Mouse (Mus musculus): ENCODE results near the gene Zdbf2.

DNA sequence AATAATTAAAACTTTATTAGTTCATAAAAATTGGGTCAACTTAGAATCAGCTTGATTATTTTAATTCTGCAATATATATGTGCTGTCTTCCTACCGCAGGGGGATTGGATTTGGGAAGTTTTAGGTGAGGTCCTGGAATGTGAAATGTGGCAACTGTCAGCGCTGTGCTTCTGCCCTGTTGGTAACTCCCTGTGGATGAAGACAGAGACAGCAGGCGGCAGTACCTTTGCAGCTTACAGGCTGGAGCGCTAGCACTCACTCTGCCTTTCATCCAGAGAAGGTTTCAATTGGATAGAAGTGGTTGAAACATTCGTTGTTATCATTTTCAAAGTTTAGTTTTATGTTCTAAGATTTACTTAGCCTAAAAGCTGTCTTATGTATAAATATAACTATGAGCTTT lies 5.0 kb downstream of the Zdbf2 start:
- TF ChIP-seq USF1 (IDR thresholded peaks at IDR 0.05; ENCODE audit: low read depth) (no peak), MYOG (IDR thresholded peaks at IDR 0.05; ENCODE audit: control insufficient read depth in 1 of 3, insufficient read depth in 1 of 3, insufficient read length in 2 of 3, low read depth in 2 of 3) (no peak), POLR2AphosphoS2 (IDR thresholded peaks at IDR 0.05; ENCODE audit: insufficient read length, low read depth) (no peak), POLR2A (IDR thresholded peaks at IDR 0.05; ENCODE audit: insufficient read length, low read depth) (no peak), MAX (IDR thresholded peaks at IDR 0.05; ENCODE audit: low read depth) (no peak), CEBPB (IDR thresholded peaks at IDR 0.05; ENCODE audit: insufficient read depth, poor library complexity, severe bottlenecking) (no peak), TCF3 (IDR thresholded peaks at IDR 0.05; ENCODE audit: insufficient read length, low read depth) (no peak), REST (IDR thresholded peaks at IDR 0.05; ENCODE audit: insufficient read depth, insufficient read length) (no peak), E2F4 (IDR thresholded peaks at IDR 0.05; ENCODE audit: insufficient read depth) (no peak), MYOD1 (IDR thresholded peaks at IDR 0.05; ENCODE audit: control insufficient read depth in 1 of 3, insufficient read length in 2 of 3, low read depth in 2 of 3) (no peak), TCF12 (IDR thresholded peaks at IDR 0.05; ENCODE audit: insufficient read depth, poor library complexity, severe bottlenecking) (no peak), SRF (IDR thresholded peaks at IDR 0.05; ENCODE audit: control insufficient read depth, insufficient read length, low read depth) (no peak)
